Mouse (Mus musculus) cerebellum, adult 2 months (tissue): ENCODE data around the gene Scarf2. TPM values are rescaled to one million over a fixed set of nuclear protein-coding genes. Genes with fewer than 3 reads are reported as not detected.
A peak's percentile ranks its signal among the peaks of the same experiment; 100 is the strongest.

Experiments
- DNase-seq, 2 experiments: peaks; one replicate each; pipeline ENCODE4 v3.0.0; 2021
- H3K27ac ChIP-seq: fragments of 200-500 bp; 2 replicates; pipeline ENCODE4 v1.5.1; 2012; ENCODE audit warnings: low read length, control low read depth, inconsistent platforms; ENCODE audit not compliant: insufficient read depth
- H3K27me3 ChIP-seq: fragments of 200-500 bp; 2 replicates; pipeline ENCODE4 v1.6.1; 2012; ENCODE audit warnings: inconsistent platforms, mild to moderate bottlenecking, low read length, moderate library complexity; ENCODE audit not compliant: control insufficient read depth, insufficient read depth
- H3K4me1 ChIP-seq: fragments of 200-500 bp; 2 replicates; pipeline ENCODE4 v1.6.1; 2011; ENCODE audit warnings: low read length; ENCODE audit not compliant: control insufficient read depth, insufficient read depth
- H3K4me3 ChIP-seq: fragments of 200-500 bp; replicated peaks from 2 replicates; pipeline ENCODE3; 2011; ENCODE audit warnings: mild to moderate bottlenecking, low read depth, low read length, control low read depth; ENCODE audit not compliant: insufficient read depth
- CTCF ChIP-seq: fragments of 200-500 bp; IDR thresholded peaks from 2 replicates; pipeline ENCODE4 v1.5.1; 2011; ENCODE audit warnings: low read depth, mild to moderate bottlenecking, control low read depth, low read length, moderate library complexity, borderline replicate concordance; ENCODE audit not compliant: insufficient read depth
- POLR2A ChIP-seq: fragments of 200-500 bp; IDR thresholded peaks from 2 replicates; pipeline ENCODE4 v1.6.1; 2011; ENCODE audit warnings: low read length, control low read depth, borderline replicate concordance; ENCODE audit not compliant: insufficient read depth
- WGBS: fragments of 180-500 bp; shearing (Covaris S2); methylation state at CpG from one replicate; pipeline ENCODE4 v1.1.7; 2018; 5-methylcytosine and 5-hydroxymethylcytosine counted together
- polyA plus RNA-seq: library from polyadenylated mRNA; depleted of rRNA; stranded (reverse); fragments of >200 nt; gene quantifications from 2 replicates; pipeline ENCODE4 v1.2.3, GENCODE M21; 2012

The Scarf2 gene
- polyA plus RNA-seq, 1 experiment = 2.1 TPM

DNA sequence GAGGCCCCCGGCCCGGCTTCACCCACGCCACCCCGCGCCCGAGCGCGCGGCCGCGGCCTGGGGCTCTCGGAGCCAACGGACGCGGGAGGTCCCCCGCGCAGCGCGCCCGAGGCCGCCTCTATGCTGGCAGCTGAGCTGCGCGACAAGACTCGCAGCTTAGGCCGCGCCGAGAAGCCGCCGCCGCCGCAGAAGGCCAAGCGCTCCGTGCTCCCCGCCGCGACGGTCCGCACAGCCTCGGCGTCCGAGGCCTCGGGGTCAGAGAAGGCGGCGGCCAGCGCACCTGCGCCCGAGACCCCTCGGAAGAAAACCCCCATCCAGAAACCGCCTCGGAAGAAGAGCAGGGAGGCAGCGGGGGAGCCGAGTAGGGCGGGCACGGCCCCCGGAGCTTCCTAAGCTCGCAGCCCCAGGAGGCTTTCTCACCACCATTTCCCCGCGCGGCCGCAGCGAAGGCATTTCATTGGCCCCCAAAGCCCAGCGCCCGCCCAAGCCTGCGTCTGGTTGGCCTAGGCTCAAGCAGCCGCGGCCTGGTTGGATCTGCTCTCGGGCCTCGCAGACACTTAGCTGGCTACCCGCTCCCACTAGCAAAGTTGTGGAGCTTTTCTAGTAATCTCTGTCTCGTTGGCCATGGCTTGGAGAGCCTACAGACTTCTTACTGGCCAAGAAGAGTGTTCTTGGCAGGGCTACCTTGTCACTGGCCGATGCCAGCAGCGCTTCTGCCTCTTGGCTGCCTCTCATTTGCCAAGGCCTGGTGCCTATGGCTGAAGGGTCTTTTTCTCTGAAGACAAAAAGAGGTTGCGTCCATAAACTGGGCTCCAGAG, 10.3 kb downstream of the Scarf2 start:
- WGBS = 2% methylated on average over 71 of the region's 73 CpGs
- Histone ChIP-seq H3K4me3 (peak overlapping the region; percentile 56), H3K27me3 (peaks cover 1% of the 10 kb centered on the region; the same call in 1 of the 2 replicates), H3K4me1 (peaks cover 8% of the 10 kb centered on the region), H3K27ac (0 out of 2 replicates have a peak overlapping the region, but pooled peaks have one; percentile 6)
- no peak for TF ChIP-seq CTCF
- 0 out of 2 replicates have a peak, but pooled peaks have one; percentile 20 for TF ChIP-seq POLR2A
- DNase-seq = peak; percentile 88 to 89

- Histone ChIP-seq H3K27me3 (0 out of 2 replicates have a peak, but pooled peaks cover 1% of the 10 kb centered on the region), H3K4me1 (peaks cover 5% of the 10 kb centered on the region), H3K27ac (no peak overlapping the region), H3K4me3 (no peak overlapping the region)
- no peak for DNase-seq
- TF ChIP-seq CTCF (no peak), POLR2A (no peak)
- 64% methylated on average over 4 of the region's 4 CpGs for WGBS
These were observed 12.0 kb downstream of the Scarf2 start for GRCm38 (mm10) chr16:17809125-17809524.

DNA sequence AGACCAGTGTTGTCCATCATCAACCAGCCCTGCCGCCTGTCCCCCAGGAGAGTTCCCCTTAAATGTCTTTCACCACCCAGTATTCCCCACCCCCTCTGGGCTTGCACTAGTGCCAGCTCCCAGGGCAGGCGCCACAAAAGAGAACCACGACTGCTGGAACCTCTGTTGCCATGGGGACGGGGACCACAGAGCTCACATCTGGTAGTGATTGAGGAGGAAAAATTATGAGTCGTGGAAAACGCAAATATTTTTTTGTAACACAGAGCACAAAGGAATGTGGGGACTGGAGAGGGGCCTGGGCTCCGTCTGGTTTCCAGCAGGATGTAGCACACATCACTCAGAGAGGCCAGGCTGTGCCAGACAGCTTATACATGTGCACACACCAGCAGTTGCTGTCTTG, 12.6 kb downstream of the Scarf2 start:
- Histone ChIP-seq H3K4me1 (no peaks in the 10 kb centered on the region), H3K27me3 (no peaks in the 10 kb centered on the region), H3K4me3 (no peak overlapping the region), H3K27ac (no peak overlapping the region)
- no peak for DNase-seq
- TF ChIP-seq CTCF = no peak
- TF ChIP-seq POLR2A = no peak
- 55% methylated on average over 7 of the region's 7 CpGs for WGBS

DNA sequence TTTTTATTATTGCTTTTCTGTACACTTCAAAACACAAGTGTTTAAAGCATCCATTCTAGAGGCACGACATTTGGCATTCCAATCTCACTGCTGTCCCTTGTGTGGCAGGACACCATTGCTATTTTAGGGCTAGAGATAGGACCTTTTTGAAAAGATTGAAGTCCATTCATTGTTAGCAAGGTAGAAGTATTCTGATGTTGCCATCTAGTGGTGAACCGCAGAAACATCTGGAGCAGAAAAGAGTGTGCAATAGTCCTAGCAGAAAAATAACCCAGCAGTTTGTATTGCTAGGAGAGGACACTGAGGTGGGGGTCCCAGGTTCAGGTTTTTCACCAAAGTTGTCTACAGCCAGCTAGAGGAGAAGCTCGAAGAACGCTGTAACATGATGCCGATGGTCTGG, 15.0 kb downstream of the Scarf2 start:
- peaks cover 6% of the 10 kb centered on the region; the same call in 1 of the 2 replicates for H3K4me1 ChIP-seq
- TF ChIP-seq CTCF = peak; percentile 26; the same call in 1 of the 2 replicates
- no peak for TF ChIP-seq POLR2A
- peak in 1 of 2 experiments; percentile 43 for DNase-seq
- WGBS = 8% methylated on average over 5 of the region's 5 CpGs
- H3K4me3 ChIP-seq = no peak overlapping the region
- no peaks in the 10 kb centered on the region for H3K27me3 ChIP-seq
- H3K27ac ChIP-seq = no peak overlapping the region

- Histone ChIP-seq H3K27ac (no peak overlapping the region), H3K27me3 (no peaks in the 10 kb centered on the region), H3K4me1 (peaks cover 6% of the 10 kb centered on the region; the same call in 1 of the 2 replicates), H3K4me3 (no peak overlapping the region)
- 79% methylated on average over 4 of the region's 4 CpGs for WGBS
- DNase-seq = no peak
- no peak for TF ChIP-seq CTCF
These were observed 16.1 kb downstream of the Scarf2 start for GRCm38 (mm10) chr16:17813173-17813572.

DNA sequence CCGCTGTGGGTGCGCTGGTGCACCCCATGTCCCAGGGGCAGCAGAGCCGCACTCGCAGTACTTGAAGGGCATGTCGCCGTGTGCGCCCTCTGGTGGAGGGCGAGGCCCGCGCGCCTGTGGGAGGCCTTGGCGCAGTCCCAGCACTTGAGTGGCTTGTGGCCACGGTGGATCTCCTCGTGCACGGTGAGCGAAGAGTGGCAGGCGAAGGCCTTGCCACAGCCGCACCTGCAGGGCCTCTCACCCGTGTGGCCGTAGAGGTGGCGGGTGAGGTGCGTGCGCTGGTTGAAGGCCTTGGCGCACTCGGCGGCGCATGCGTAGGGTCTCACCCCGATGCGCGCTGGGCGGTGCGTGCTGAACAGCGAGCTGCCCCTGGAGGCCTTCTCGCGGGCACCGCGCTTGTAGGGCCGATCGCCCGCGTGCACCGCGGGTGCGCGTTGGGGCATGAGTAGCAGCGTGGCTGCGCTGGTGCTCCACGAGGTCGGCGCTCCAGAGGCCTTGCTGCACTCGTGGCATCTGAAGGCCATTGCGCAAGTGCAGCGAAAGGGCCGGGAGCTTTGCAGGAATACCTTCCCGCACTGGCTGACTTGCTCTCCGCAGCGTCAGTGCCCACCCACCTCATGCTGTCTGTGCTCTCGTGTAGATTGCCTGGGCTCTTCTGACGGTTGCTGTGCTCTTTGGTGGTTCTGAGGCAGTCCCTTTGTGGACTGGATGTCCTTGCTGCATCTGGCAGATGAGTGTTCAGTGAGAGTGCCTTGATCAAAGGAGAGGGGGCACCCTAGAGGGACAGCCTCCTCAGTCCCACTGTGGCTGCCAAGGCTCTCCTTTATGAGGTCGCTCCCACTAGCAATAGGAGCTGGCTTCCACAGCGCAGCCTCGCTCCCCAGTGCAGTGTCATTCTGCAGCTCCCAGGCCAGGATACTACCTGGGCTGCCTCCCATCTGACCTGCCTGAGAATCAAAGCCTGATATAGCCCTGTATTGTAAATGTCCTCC, 18.6 kb downstream of the Scarf2 start:
- TF ChIP-seq POLR2A (no peak), CTCF (peak; percentile 75)
- Histone ChIP-seq H3K27me3 (no peaks in the 10 kb centered on the region), H3K27ac (no peak overlapping the region), H3K4me3 (peak overlapping the region; percentile 24), H3K4me1 (peaks cover 6% of the 10 kb centered on the region; the same call in 1 of the 2 replicates)
- DNase-seq = peak; percentile 55 to 67
- WGBS = 8% methylated on average over 63 of the region's 63 CpGs

GRCm38 (mm10) chr16:17816528-17816927, 19.4 kb downstream of the Scarf2 start:
- no peak overlapping the region for H3K27ac ChIP-seq

More at GRCm38 (mm10) chr16:17816528-17816927, 19.4 kb downstream of the Scarf2 start:
- TF ChIP-seq CTCF = no peak
- no peak for TF ChIP-seq POLR2A
- Histone ChIP-seq H3K27me3 (no peaks in the 10 kb centered on the region), H3K4me1 (peaks cover 6% of the 10 kb centered on the region; the same call in 1 of the 2 replicates), H3K4me3 (no peak overlapping the region)
- WGBS = 83% methylated on average over 8 of the region's 8 CpGs
- no peak for DNase-seq
